Mouse (Mus musculus) embryonic facial prominence, embryonic 12.5 days (tissue): ENCODE measurements around the gene Rplp2. TPM values are rescaled to one million over a fixed set of nuclear protein-coding genes. Genes with fewer than 3 reads are reported as not detected.

Source experiments
- ATAC-seq: fragments of 200-750 bp; cut with Nextera tagmentation; 2 replicates; pipeline ENCODE4 v1.8.0; 2017; ENCODE audit not compliant: insufficient number of reproducible peaks, insufficient read depth, low FRiP score, low TSS enrichment
- H3K27ac ChIP-seq: fragments of 300-500 bp; sonication (generic); 2 replicates; pipeline ENCODE4 v1.5.1; 2016; ENCODE audit warnings: mild to moderate bottlenecking
- H3K27me3 ChIP-seq: fragments of 300-500 bp; sonication (generic); 2 replicates; pipeline ENCODE4 v1.6.1; 2016; ENCODE audit warnings: mild to moderate bottlenecking, moderate library complexity
- H3K36me3 ChIP-seq: fragments of 300-500 bp; sonication (generic); 2 replicates; pipeline ENCODE4 v1.6.1; 2016; ENCODE audit warnings: mild to moderate bottlenecking
- H3K4me1 ChIP-seq: fragments of 300-500 bp; sonication (generic); 2 replicates; pipeline ENCODE4 v1.6.1; 2016
- H3K4me2 ChIP-seq: fragments of 300-500 bp; sonication (generic); replicated peaks from 2 replicates; pipeline ENCODE4 v1.6.1; 2016; ENCODE audit warnings: mild to moderate bottlenecking, moderate library complexity
- H3K4me3 ChIP-seq: fragments of 300-500 bp; sonication (generic); 2 replicates; pipeline ENCODE4 v1.5.1; 2016; ENCODE audit warnings: mild to moderate bottlenecking
- H3K9ac ChIP-seq: fragments of 300-500 bp; sonication (generic); 2 replicates; pipeline ENCODE4 v1.6.1; 2016; ENCODE audit warnings: mild to moderate bottlenecking, moderate library complexity
- H3K9me3 ChIP-seq: fragments of 300-500 bp; sonication (generic); 2 replicates; pipeline ENCODE4 v1.6.1; 2016; ENCODE audit warnings: mild to moderate bottlenecking, moderate library complexity
- WGBS: fragments of 180-500 bp; shearing (Covaris S2); methylation state at CpG from one replicate; pipeline ENCODE4 v1.1.7; 2016; 5-methylcytosine and 5-hydroxymethylcytosine counted together
- polyA plus RNA-seq: library from polyadenylated mRNA; unstranded; fragments of >200 nt; fragmentation: Nextera tagmentation; extraction: Ambion mirVana; gene quantifications from 2 replicates; pipeline ENCODE4 v1.2.1, GENCODE M21; 2016

The Rplp2 gene
- polyA plus RNA-seq, 1 experiment from 2014 or later = 1,203 TPM

- WGBS = 1% methylated on average over 23 of the region's 23 CpGs
- H3K4me3 ChIP-seq = peak overlapping the region; percentile 51
- H3K9ac ChIP-seq = peak overlapping the region; percentile 69
- H3K36me3 ChIP-seq = peaks cover 16% of the 10 kb centered on the region
- H3K4me2 ChIP-seq = peak overlapping the region; percentile 97
- H3K27me3 ChIP-seq = peaks cover 32% of the 10 kb centered on the region
- H3K4me1 ChIP-seq = peaks cover 13% of the 10 kb centered on the region
- no peak for ATAC-seq
- H3K27ac ChIP-seq = peak overlapping the region; percentile 58
- no peaks in the 10 kb centered on the region for H3K9me3 ChIP-seq
These were observed 8.6 kb downstream of the Rplp2 start for GRCm38 (mm10) chr7:141455610-141456314.

GRCm38 (mm10) chr7:141456739-141457138 is 9.6 kb downstream of the Rplp2 start:
- Histone ChIP-seq H3K4me3 (no peak overlapping the region), H3K36me3 (peaks cover 7% of the 10 kb centered on the region), H3K9me3 (no peaks in the 10 kb centered on the region), H3K4me2 (no peak overlapping the region), H3K27me3 (peaks cover 42% of the 10 kb centered on the region), H3K27ac (no peak overlapping the region), H3K9ac (no peak overlapping the region), H3K4me1 (peaks cover 17% of the 10 kb centered on the region)
- no peak for ATAC-seq
- 86% methylated on average over 6 of the region's 6 CpGs for WGBS

GRCm38 (mm10) chr7:141457236-141457635 is 10.1 kb downstream of the Rplp2 start:
- Histone ChIP-seq H3K36me3 (peaks cover 2% of the 10 kb centered on the region), H3K4me3 (no peak overlapping the region), H3K9ac (no peak overlapping the region), H3K4me1 (peaks cover 22% of the 10 kb centered on the region), H3K4me2 (no peak overlapping the region), H3K9me3 (no peaks in the 10 kb centered on the region), H3K27ac (no peak overlapping the region), H3K27me3 (peaks cover 47% of the 10 kb centered on the region)
- 90% methylated on average over 14 of the region's 14 CpGs for WGBS
- ATAC-seq = no peak

GRCm38 (mm10) chr7:141457986-141458660 is 11.0 kb downstream of the Rplp2 start:
- WGBS = 71% methylated on average over 15 of the region's 15 CpGs
- Histone ChIP-seq H3K27me3 (peaks cover 56% of the 10 kb centered on the region), H3K4me1 (peaks cover 25% of the 10 kb centered on the region), H3K4me3 (no peak overlapping the region), H3K27ac (no peak overlapping the region), H3K36me3 (no peaks in the 10 kb centered on the region), H3K9ac (no peak overlapping the region), H3K9me3 (no peaks in the 10 kb centered on the region), H3K4me2 (no peak overlapping the region)
- ATAC-seq = no peak

- peaks cover 61% of the 10 kb centered on the region for H3K27me3 ChIP-seq
- ATAC-seq = no peak
- no peaks in the 10 kb centered on the region for H3K36me3 ChIP-seq
- H3K9ac ChIP-seq = no peak overlapping the region
- WGBS = 92% methylated on average over 11 of the region's 11 CpGs
- H3K4me3 ChIP-seq = no peak overlapping the region
- H3K27ac ChIP-seq = no peak overlapping the region
- H3K9me3 ChIP-seq = no peaks in the 10 kb centered on the region
- no peak overlapping the region for H3K4me2 ChIP-seq
- H3K4me1 ChIP-seq = peaks cover 26% of the 10 kb centered on the region
These were observed 11.5 kb downstream of the Rplp2 start for GRCm38 (mm10) chr7:141458661-141459060.

- Histone ChIP-seq H3K27ac (no peak overlapping the region), H3K4me3 (no peak overlapping the region), H3K4me2 (no peak overlapping the region), H3K9me3 (no peaks in the 10 kb centered on the region), H3K9ac (no peak overlapping the region), H3K36me3 (no peaks in the 10 kb centered on the region), H3K27me3 (peaks cover 67% of the 10 kb centered on the region), H3K4me1 (peaks cover 30% of the 10 kb centered on the region)
- 87% methylated on average over 17 of the region's 17 CpGs for WGBS
- no peak for ATAC-seq
These were observed 12.1 kb downstream of the Rplp2 start for GRCm38 (mm10) chr7:141459301-141459711.

- H3K27me3 ChIP-seq = peaks cover 74% of the 10 kb centered on the region
- no peak for ATAC-seq
- peaks cover 37% of the 10 kb centered on the region for H3K4me1 ChIP-seq
These were observed 12.8 kb downstream of the Rplp2 start for GRCm38 (mm10) chr7:141460001-141460390.

GRCm38 (mm10) chr7:141460391-141461113 is 13.4 kb downstream of the Rplp2 start, which contains the start of gene Cracr2b:
Gene Cracr2b (plus strand): TSS chr7:141461094.
- 61% methylated on average over 15 of the region's 15 CpGs for WGBS
- ATAC-seq = no peak

More at GRCm38 (mm10) chr7:141460001-141460390, 12.8 kb downstream of the Rplp2 start:
- Histone ChIP-seq H3K36me3 (no peaks in the 10 kb centered on the region), H3K4me3 (no peak overlapping the region), H3K4me2 (no peak overlapping the region), H3K9me3 (no peaks in the 10 kb centered on the region), H3K9ac (no peak overlapping the region), H3K27ac (no peak overlapping the region)
- 67% methylated on average over 5 of the region's 5 CpGs for WGBS

GRCm38 (mm10) chr7:141461521-141462332 is 14.6 kb downstream of the Rplp2 start:
- Histone ChIP-seq H3K36me3 (no peaks in the 10 kb centered on the region), H3K4me3 (peak overlapping the region; percentile 35), H3K9ac (peak overlapping the region; percentile 41; the same call in 1 of the 2 replicates), H3K27ac (no peak overlapping the region), H3K4me2 (peak overlapping the region; percentile 61), H3K27me3 (peaks cover 86% of the 10 kb centered on the region), H3K4me1 (peaks cover 32% of the 10 kb centered on the region), H3K9me3 (no peaks in the 10 kb centered on the region)
- no peak for ATAC-seq
- 2% methylated on average over 59 of the region's 59 CpGs for WGBS

More at GRCm38 (mm10) chr7:141460391-141461113, 13.4 kb downstream of the Rplp2 start, which contains the start of gene Cracr2b:
- Histone ChIP-seq H3K27me3 (peaks cover 80% of the 10 kb centered on the region), H3K4me3 (peak within 1 kb of the TSS; percentile 35), H3K27ac (no peak within 1 kb of the TSS), H3K9me3 (no peaks in the 10 kb centered on the region), H3K36me3 (no peaks in the 10 kb centered on the region), H3K4me1 (peaks cover 39% of the 10 kb centered on the region), H3K9ac (peak within 1 kb of the TSS; percentile 41; the same call in 1 of the 2 replicates), H3K4me2 (peak within 1 kb of the TSS; percentile 61)

- WGBS = 7% methylated on average over 5 of the region's 5 CpGs
- Histone ChIP-seq H3K4me2 (peak overlapping the region; percentile 61), H3K9ac (peak overlapping the region; percentile 41; the same call in 1 of the 2 replicates), H3K27me3 (peaks cover 81% of the 10 kb centered on the region), H3K4me3 (no peak overlapping the region), H3K27ac (no peak overlapping the region), H3K9me3 (no peaks in the 10 kb centered on the region), H3K36me3 (no peaks in the 10 kb centered on the region), H3K4me1 (peaks cover 32% of the 10 kb centered on the region)
- ATAC-seq = no peak
These were observed 15.2 kb downstream of the Rplp2 start for GRCm38 (mm10) chr7:141462333-141462821.
